Mouse (Mus musculus) kidney, embryonic 14.5 days (tissue): ENCODE measurements around the gene Stard7. TPM values are rescaled to one million over a fixed set of nuclear protein-coding genes. Genes with fewer than 3 reads are reported as not detected.

Source experiments
- ATAC-seq: fragments of 200-750 bp; cut with Nextera tagmentation; 2 replicates; pipeline ENCODE4 v1.8.0; 2017; ENCODE audit warnings: moderate number of reproducible peaks, mild to moderate bottlenecking, moderate TSS enrichment, moderate library complexity; ENCODE audit not compliant: low FRiP score, low TSS enrichment
- H3K27ac ChIP-seq: fragments of 300-500 bp; sonication (generic); 2 replicates; pipeline ENCODE4 v1.5.1; 2014; ENCODE audit warnings: low read depth, mild to moderate bottlenecking, low read length, moderate library complexity, mixed read lengths
- H3K27me3 ChIP-seq: fragments of 300-500 bp; sonication (generic); 2 replicates; pipeline ENCODE4 v1.6.1; 2014; ENCODE audit warnings: mild to moderate bottlenecking, low read length; ENCODE audit not compliant: control insufficient read depth, insufficient read depth
- H3K36me3 ChIP-seq: fragments of 300-500 bp; sonication (generic); 2 replicates; pipeline ENCODE4 v1.6.1; 2014; ENCODE audit warnings: low read length, mixed read lengths; ENCODE audit not compliant: control insufficient read depth, insufficient read depth
- H3K4me1 ChIP-seq: fragments of 300-500 bp; sonication (generic); 2 replicates; pipeline ENCODE4 v1.6.1; 2014; ENCODE audit warnings: low read length, mixed read lengths; ENCODE audit not compliant: control insufficient read depth, insufficient read depth
- H3K4me2 ChIP-seq: fragments of 300-500 bp; sonication (generic); replicated peaks from 2 replicates; pipeline ENCODE4 v1.6.1; 2014; ENCODE audit warnings: low read depth, mild to moderate bottlenecking, low read length
- H3K4me3 ChIP-seq: fragments of 300-500 bp; sonication (generic); 2 replicates; pipeline ENCODE4 v1.5.1; 2014; ENCODE audit warnings: mild to moderate bottlenecking, low read length
- H3K9ac ChIP-seq: fragments of 300-500 bp; sonication (generic); 2 replicates; pipeline ENCODE4 v1.6.1; 2014; ENCODE audit warnings: low read depth, mild to moderate bottlenecking, low read length, moderate library complexity
- H3K9me3 ChIP-seq: fragments of 300-500 bp; sonication (generic); 2 replicates; pipeline ENCODE4 v1.6.1; 2016; ENCODE audit warnings: low read length; ENCODE audit not compliant: control insufficient read depth
- WGBS: fragments of 180-500 bp; shearing (Covaris S2); extraction: QIAGEN DNeasy Blood & Tissue Kit; methylation state at CpG from one replicate; pipeline ENCODE4 v1.1.7; 2014; 5-methylcytosine and 5-hydroxymethylcytosine counted together
- polyA plus RNA-seq: library from polyadenylated mRNA; unstranded; fragments of >200 nt; fragmentation: Nextera tagmentation; extraction: Ambion mirVana; gene quantifications from 2 replicates; pipeline ENCODE4 v1.2.1, GENCODE M21; 2014

Stard7 gene
- polyA plus RNA-seq, 1 experiment from 2014 or later: 102 TPM

DNA sequence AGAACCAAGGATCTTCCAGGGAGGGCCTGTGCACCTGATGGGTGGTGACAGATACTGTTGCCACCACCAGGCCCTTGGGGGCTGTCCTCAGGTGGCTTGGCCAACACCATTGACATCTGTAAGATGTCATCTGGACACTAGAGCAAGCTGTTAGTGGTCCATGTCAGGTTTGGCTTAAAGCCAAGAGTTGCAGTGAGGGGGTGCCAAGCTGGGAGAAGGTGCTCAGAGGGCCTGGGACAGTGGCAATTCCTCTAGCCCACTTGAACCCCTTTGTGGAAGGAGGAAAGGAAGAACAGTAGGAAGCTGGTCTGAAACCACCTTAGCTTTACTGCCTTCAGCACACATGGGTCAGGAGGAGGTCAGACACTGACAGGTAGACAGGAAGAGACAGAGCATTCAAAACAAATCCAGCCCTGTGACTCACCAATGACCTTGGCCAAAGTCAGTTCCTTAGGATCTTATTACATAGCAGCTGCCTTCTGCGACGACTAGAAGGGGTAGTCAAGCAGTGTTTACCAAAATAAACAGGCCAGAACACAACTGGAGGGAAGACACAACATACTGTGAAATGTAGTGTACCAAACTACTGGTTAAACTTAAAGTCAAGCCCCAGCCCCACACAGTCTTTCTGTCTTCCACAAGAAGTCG lies 18.0 kb upstream of the Stard7 start:
- Histone ChIP-seq H3K4me1 (peaks cover 17% of the 10 kb centered on the region; the same call in 1 of the 2 replicates), H3K27me3 (no peaks in the 10 kb centered on the region), H3K36me3 (peaks cover 12% of the 10 kb centered on the region), H3K9ac (no peak overlapping the region), H3K9me3 (no peaks in the 10 kb centered on the region), H3K4me3 (no peak overlapping the region), H3K27ac (no peak overlapping the region), H3K4me2 (no peak overlapping the region)
- ATAC-seq: no peak
- 37% methylated on average over 3 of the region's 3 CpGs for WGBS

GRCm38 (mm10) chr2:127252787-127253186 lies 17.2 kb upstream of the Stard7 start:
- H3K36me3 ChIP-seq: peaks cover 19% of the 10 kb centered on the region
- H3K27ac ChIP-seq: no peak overlapping the region
- no peak overlapping the region for H3K4me3 ChIP-seq
- H3K27me3 ChIP-seq: no peaks in the 10 kb centered on the region
- ATAC-seq: no peak
- no peak overlapping the region for H3K9ac ChIP-seq
- H3K4me2 ChIP-seq: no peak overlapping the region
- H3K4me1 ChIP-seq: 0 out of 2 replicates have a peak, but pooled peaks cover 16% of the 10 kb centered on the region
- 40% methylated on average over 5 of the region's 5 CpGs for WGBS
- H3K9me3 ChIP-seq: no peaks in the 10 kb centered on the region

DNA sequence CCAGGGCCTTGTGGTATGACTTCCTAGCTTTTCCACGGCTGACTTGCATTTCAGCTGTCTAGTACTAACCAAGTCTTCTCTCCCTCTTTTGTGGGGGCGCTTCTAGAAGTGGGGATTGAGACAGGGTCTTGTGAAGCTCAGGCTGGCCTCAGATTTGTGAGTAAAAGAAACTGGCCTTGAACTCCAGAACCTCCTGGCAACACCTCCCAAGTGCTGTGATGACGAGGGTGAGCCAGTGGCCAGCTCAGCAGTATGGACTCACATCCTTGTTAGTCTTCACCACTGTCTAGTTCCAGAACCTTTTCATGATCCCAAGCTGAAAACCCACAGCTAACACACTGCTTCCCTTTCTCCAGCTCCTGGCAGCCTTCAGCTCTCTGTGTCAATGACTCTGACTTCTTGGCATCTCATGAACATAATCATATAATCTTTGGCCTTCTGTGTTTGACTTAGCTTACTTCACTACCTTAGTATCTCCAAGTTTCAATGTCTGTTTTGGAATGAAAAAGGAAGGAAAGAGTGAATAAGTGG lies 15.3 kb upstream of the Stard7 start:
- Histone ChIP-seq H3K9ac (no peak overlapping the region), H3K36me3 (peaks cover 34% of the 10 kb centered on the region), H3K27me3 (no peaks in the 10 kb centered on the region), H3K4me1 (0 out of 2 replicates have a peak, but pooled peaks cover 5% of the 10 kb centered on the region), H3K4me3 (no peak overlapping the region), H3K9me3 (no peaks in the 10 kb centered on the region), H3K4me2 (no peak overlapping the region), H3K27ac (no peak overlapping the region)
- ATAC-seq: no peak
- 68% methylated on average over 3 of the region's 3 CpGs for WGBS

GRCm38 (mm10) chr2:127255294-127255693 lies 14.7 kb upstream of the Stard7 start:
- peak; percentile 51; the same call in 1 of the 2 replicates for ATAC-seq
- Histone ChIP-seq H3K27me3 (no peaks in the 10 kb centered on the region), H3K4me3 (no peak overlapping the region), H3K36me3 (peaks cover 38% of the 10 kb centered on the region), H3K4me1 (0 out of 2 replicates have a peak, but pooled peaks cover 5% of the 10 kb centered on the region), H3K27ac (no peak overlapping the region), H3K9ac (no peak overlapping the region), H3K9me3 (no peaks in the 10 kb centered on the region), H3K4me2 (no peak overlapping the region)
- 58% methylated on average over 6 of the region's 6 CpGs for WGBS

- no peak overlapping the region for H3K9ac ChIP-seq
- WGBS: 86% methylated on average over 5 of the region's 5 CpGs
- H3K4me2 ChIP-seq: no peak overlapping the region
- peaks cover 38% of the 10 kb centered on the region for H3K36me3 ChIP-seq
- no peak for ATAC-seq
- H3K4me1 ChIP-seq: no peaks in the 10 kb centered on the region
- no peak overlapping the region for H3K27ac ChIP-seq
- H3K9me3 ChIP-seq: no peaks in the 10 kb centered on the region
- H3K4me3 ChIP-seq: no peak overlapping the region
- H3K27me3 ChIP-seq: no peaks in the 10 kb centered on the region
Measured at GRCm38 (mm10) chr2:127259340-127259739, 10.7 kb upstream of the Stard7 start.

GRCm38 (mm10) chr2:127262480-127262879 lies 7.5 kb upstream of the Stard7 start:
- no peaks in the 10 kb centered on the region for H3K9me3 ChIP-seq
- H3K36me3 ChIP-seq: peaks cover 21% of the 10 kb centered on the region
- no peak overlapping the region for H3K4me2 ChIP-seq
- H3K27me3 ChIP-seq: no peaks in the 10 kb centered on the region
- no peaks in the 10 kb centered on the region for H3K4me1 ChIP-seq
- no peak overlapping the region for H3K9ac ChIP-seq
- no peak for ATAC-seq
- H3K27ac ChIP-seq: no peak overlapping the region
- no peak overlapping the region for H3K4me3 ChIP-seq

- Histone ChIP-seq H3K4me1 (peaks cover 6% of the 10 kb centered on the region; the same call in 1 of the 2 replicates), H3K27ac (no peak overlapping the region)
- 49% methylated on average over 4 of the region's 4 CpGs for whole genome bisulfite sequencing
Measured at GRCm38 (mm10) chr2:127267854-127268253, 2.2 kb upstream of the Stard7 start.

DNA sequence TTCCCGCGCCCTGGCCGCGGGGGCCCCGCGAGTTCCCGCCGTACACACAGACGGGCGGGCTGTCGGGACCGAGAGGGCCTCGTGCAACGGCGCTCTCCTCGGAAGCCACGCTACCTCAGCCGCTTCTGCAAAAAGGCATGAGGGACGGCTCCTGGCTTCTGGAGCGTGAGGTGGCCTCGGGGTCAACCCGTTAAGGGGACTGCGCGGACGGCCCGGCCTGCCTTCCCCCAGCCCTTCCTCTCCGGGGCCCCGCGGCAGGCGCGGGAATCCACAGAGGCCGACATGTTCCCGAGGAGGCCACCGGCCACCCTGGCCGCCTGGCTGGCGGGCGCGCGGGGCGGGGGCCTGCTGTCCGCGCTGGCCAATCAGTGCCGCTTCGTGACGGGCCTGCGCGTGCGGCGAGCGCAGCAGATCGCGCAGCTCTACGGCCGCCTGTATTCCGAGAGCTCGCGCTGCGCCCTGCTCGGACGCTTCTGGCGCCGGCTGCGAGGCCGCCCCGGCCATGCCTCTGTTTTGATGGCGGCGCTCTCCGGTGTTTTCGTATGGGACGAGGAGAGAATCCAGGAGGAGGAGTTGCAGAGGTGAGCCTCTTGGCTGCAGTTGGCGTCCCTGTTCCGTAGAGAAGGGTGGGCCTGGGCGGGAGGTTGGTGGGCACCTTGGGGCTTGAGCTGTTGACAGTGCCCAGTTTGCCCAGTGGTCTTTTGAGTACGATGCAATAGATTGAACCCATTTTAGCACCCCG lies 453 bp downstream of the Stard7 start:
- peak overlapping the region; percentile 81 for H3K4me2 ChIP-seq
- peak overlapping the region; percentile 95 for H3K9ac ChIP-seq
- H3K27me3 ChIP-seq: no peaks in the 10 kb centered on the region
- peak overlapping the region; percentile 92 for H3K4me3 ChIP-seq
- no peaks in the 10 kb centered on the region for H3K36me3 ChIP-seq
- peak overlapping the region; percentile 97 for H3K27ac ChIP-seq
- peak; percentile 94 for ATAC-seq
- no peaks in the 10 kb centered on the region for H3K9me3 ChIP-seq
- peaks cover 10% of the 10 kb centered on the region; the same call in 1 of the 2 replicates for H3K4me1 ChIP-seq
- WGBS: under 1% methylated on average over 69 of the region's 75 CpGs

More at GRCm38 (mm10) chr2:127267854-127268253, 2.2 kb upstream of the Stard7 start:
- Histone ChIP-seq H3K36me3 (no peaks in the 10 kb centered on the region), H3K4me2 (no peak overlapping the region), H3K9me3 (no peaks in the 10 kb centered on the region), H3K9ac (no peak overlapping the region), H3K4me3 (no peak overlapping the region), H3K27me3 (no peaks in the 10 kb centered on the region)
- no peak for ATAC-seq

- peak overlapping the region; percentile 92 for H3K4me3 ChIP-seq
- peaks cover 12% of the 10 kb centered on the region; the same call in 1 of the 2 replicates for H3K4me1 ChIP-seq
- H3K27ac ChIP-seq: peak overlapping the region; percentile 97
- H3K9ac ChIP-seq: peak overlapping the region; percentile 95
- ATAC-seq: no peak
- no peaks in the 10 kb centered on the region for H3K27me3 ChIP-seq
- H3K36me3 ChIP-seq: no peaks in the 10 kb centered on the region
- no peaks in the 10 kb centered on the region for H3K9me3 ChIP-seq
- WGBS: 12% methylated on average over 8 of the region's 8 CpGs
- peak overlapping the region; percentile 81 for H3K4me2 ChIP-seq
Measured at GRCm38 (mm10) chr2:127271042-127271515, 1.1 kb downstream of the Stard7 start.
